Mouse (Mus musculus) ES-CJ7 (cell line): ENCODE results near the gene Erc2.
A peak's percentile ranks its signal among the peaks of the same experiment; 100 is the strongest.

Experiments used
- DNase-seq: peaks from one replicate; pipeline ENCODE4 v3.0.0; 2011; ENCODE audit warnings: low read depth, low spot score

Gene Erc2

GRCm38 (mm10) chr14:27667016-27667852 is 45.0 kb downstream of the Erc2 start:
- DNase-seq, result no peak

- DNase-seq, result no peak
These were observed 45.9 kb downstream of the Erc2 start for GRCm38 (mm10) chr14:27668151-27668550.

- DNase-seq, result peak; percentile 95
These were observed 47.7 kb downstream of the Erc2 start for GRCm38 (mm10) chr14:27669939-27670338.

GRCm38 (mm10) chr14:27672761-27673160 is 50.5 kb downstream of the Erc2 start:
- no peak for DNase-seq

- peak; percentile 94 for DNase-seq
These were observed 51.9 kb downstream of the Erc2 start for GRCm38 (mm10) chr14:27674096-27674495.

GRCm38 (mm10) chr14:27674561-27674960 is 52.3 kb downstream of the Erc2 start:
- peak; percentile 54 for DNase-seq

GRCm38 (mm10) chr14:27675071-27675470 is 52.8 kb downstream of the Erc2 start:
- DNase-seq, result peak; percentile 70

GRCm38 (mm10) chr14:27682368-27683052 is 60.3 kb downstream of the Erc2 start:
- no peak for DNase-seq

- no peak for DNase-seq
These were observed 73.6 kb downstream of the Erc2 start for GRCm38 (mm10) chr14:27695781-27696180.

GRCm38 (mm10) chr14:27717364-27717763 is 95.1 kb downstream of the Erc2 start:
- DNase-seq, result no peak

- no peak for DNase-seq
These were observed 97.4 kb downstream of the Erc2 start for GRCm38 (mm10) chr14:27719601-27720000.

- no peak for DNase-seq
These were observed 98.7 kb downstream of the Erc2 start for GRCm38 (mm10) chr14:27720944-27721343.

- no peak for DNase-seq
These were observed 99.5 kb downstream of the Erc2 start for GRCm38 (mm10) chr14:27721759-27722158.

GRCm38 (mm10) chr14:27727541-27727940 is 105.3 kb downstream of the Erc2 start:
- DNase-seq, result no peak

- DNase-seq, result no peak
These were observed 108.9 kb downstream of the Erc2 start for GRCm38 (mm10) chr14:27731086-27731485.

GRCm38 (mm10) chr14:27739436-27739835 is 117.2 kb downstream of the Erc2 start:
- DNase-seq, result no peak

GRCm38 (mm10) chr14:27741248-27741916 is 119.2 kb downstream of the Erc2 start:
- DNase-seq, result peak; percentile 52

GRCm38 (mm10) chr14:27754340-27754739 is 132.1 kb downstream of the Erc2 start:
- DNase-seq, result no peak

- no peak for DNase-seq
These were observed 134.7 kb downstream of the Erc2 start for GRCm38 (mm10) chr14:27756901-27757300.

- DNase-seq, result peak; percentile 15
These were observed 136.0 kb downstream of the Erc2 start for GRCm38 (mm10) chr14:27758230-27758629.

GRCm38 (mm10) chr14:27759069-27759628 is 136.9 kb downstream of the Erc2 start:
- DNase-seq, result no peak

- DNase-seq, result no peak
These were observed 137.8 kb downstream of the Erc2 start for GRCm38 (mm10) chr14:27759982-27760381.
